Mouse (Mus musculus) inflammation-experienced regulatory T-cells, adult 6 months (primary cell): ENCODE data around the gene Gkap1. TPM values are rescaled to one million over a fixed set of nuclear protein-coding genes. Genes with fewer than 3 reads are reported as not detected.

ENCODE experiments used
- ATAC-seq: one replicate; pipeline ENCODE4 v1.8.0; 2017
- polyA plus RNA-seq, 3 experiments: library from polyadenylated mRNA; unstranded; fragments of 100-300 nt; shearing (Covaris generic); gene quantifications; one replicate each; pipeline ENCODE4 v1.2.1; 2017

Gene Gkap1
- 1 to 10 TPM in 1 of 3 experiments, under 1 TPM in 2; 0.38 to 1.1 (median 0.87) TPM for polyA plus RNA-seq

DNA sequence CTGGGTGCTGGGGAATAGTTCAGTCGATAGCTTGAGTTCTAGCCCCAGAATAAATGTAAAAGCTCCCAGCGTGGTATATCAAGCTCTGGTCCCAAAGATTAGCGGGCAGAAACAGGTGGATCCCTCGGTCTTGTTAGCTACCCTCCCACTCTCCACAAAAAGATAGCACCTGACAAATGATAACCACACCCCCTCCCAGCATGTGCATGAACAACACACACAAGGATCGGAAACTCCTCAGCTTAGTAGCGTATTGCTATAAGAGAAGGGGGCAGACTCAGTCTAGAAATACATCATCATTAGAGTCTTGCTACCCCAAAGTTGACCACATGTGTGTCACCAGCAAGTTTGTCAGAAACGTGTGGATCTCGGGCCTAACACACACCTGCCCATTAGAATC, at the start of gene Gkap1:
TSS of gene Gkap1 (minus strand) at position 101 of the 400 bp plus-strand sequence.
- ATAC-seq: no peak

GRCm38 (mm10) chr13:58317768-58318167, 42.3 kb upstream of the Gkap1 start:
- ATAC-seq: no peak

DNA sequence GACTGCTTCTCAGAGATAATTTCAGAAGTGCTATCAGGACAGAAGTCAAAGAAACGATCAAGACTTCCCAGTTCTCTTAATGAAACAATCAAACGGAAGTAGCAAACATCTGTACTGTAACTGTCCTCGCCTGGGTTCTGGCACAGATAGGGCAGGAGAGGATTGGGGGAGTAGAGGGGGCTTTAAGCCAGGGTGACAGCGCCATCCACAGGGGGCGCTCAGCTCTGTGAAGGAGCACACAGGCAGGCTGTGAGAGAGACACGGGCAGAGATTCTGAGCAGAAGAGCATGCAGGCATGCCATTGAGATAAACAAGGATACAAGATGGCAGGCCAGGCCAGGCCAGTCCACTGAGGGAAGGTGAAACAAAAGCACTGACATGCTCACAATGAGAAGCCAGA, 39.5 kb upstream of the Gkap1 start:
- no peak for ATAC-seq

DNA sequence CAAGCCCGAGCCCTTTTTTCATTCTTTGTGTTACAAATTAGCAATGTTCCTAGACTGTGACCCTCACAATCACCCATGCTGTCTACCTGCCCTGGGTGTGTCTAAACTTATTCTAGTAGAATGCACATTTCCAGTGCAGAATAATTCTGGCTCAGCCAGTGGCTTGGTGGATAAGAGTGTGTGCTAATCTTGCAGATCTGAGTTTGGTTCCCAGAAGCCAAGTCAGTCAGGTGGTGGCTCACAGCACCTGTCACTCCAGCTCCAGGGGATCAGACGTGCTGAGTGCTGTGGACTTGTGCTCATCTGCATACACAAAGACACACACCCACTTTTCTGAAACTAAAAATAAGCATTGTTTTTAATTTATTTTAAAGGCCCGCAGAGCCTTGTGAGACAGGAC, 38.3 kb upstream of the Gkap1 start:
- ATAC-seq: no peak

DNA sequence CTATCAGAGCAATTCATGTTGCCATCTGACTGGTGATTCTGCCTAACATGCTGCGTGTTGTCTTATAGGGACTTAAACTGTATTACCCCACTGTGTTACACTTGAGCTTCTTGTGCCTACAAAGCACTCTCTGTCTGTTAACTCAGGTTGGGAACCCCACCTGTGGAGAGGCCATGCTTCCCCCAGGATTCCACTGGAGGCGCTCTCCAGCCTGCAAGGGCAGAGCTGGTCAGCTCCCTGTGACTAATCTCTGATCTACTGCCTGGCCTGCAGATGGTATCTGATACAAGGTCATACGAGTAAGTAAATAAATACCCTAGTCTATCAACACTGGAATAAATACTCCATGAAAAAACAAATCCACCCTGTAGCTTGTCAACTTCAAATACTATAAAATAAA, 35.9 kb upstream of the Gkap1 start:
- ATAC-seq: no peak

GRCm38 (mm10) chr13:58309499-58309898, 34.0 kb upstream of the Gkap1 start:
- ATAC-seq: no peak

GRCm38 (mm10) chr13:58307453-58307852, 32.0 kb upstream of the Gkap1 start:
- ATAC-seq: no peak

- ATAC-seq: no peak
These were observed 29.7 kb upstream of the Gkap1 start for GRCm38 (mm10) chr13:58305230-58305629.

GRCm38 (mm10) chr13:58302421-58303145, 27.1 kb upstream of the Gkap1 start:
- ATAC-seq: no peak

- ATAC-seq: no peak
These were observed 26.5 kb upstream of the Gkap1 start for GRCm38 (mm10) chr13:58301961-58302360.

DNA sequence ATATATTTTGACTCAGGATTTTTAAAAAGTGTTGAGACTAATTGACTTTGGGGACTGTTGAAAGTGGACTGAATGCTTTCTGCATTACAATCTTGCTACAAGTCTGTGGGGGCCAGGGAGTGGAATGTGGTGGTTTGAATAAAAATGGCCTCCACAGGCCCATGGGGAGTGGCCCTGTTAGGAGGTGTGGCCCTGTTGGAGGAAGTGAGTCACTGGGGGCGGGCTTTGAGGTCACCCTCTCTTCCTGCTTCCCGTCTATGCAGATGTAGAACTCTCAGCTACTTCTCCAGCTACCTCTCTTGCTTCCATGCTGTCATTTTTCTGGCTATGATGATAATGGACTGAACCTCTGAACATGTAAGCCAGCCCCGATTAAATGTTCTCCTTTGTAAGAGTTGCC, 23.3 kb upstream of the Gkap1 start:
- no peak for ATAC-seq

- ATAC-seq: no peak
These were observed 20.1 kb upstream of the Gkap1 start for GRCm38 (mm10) chr13:58295582-58295981.

- no peak for ATAC-seq
These were observed 17.3 kb upstream of the Gkap1 start for GRCm38 (mm10) chr13:58292811-58293210.

GRCm38 (mm10) chr13:58289308-58289707, 13.8 kb upstream of the Gkap1 start:
- ATAC-seq: no peak

DNA sequence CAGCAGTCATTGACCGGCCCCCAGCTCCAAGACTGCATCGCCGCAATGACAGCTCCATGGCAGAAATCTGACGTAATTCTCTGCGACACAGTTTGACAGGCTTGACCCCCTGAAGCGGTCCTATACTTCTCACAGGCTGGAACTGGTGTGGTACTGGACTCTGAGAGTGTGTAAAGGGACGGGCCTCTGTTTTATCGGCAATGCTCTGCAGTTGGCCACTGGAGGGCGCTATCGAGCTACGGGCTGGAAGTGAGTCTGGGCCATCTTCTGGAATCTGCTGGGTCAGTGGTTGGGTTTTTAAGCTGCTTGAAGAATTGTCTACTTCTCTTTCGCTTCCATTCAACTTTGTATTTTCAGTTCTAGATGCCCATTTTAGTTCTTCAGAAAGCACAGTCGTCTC, 12.3 kb upstream of the Gkap1 start:
- ATAC-seq: peak; percentile 61

DNA sequence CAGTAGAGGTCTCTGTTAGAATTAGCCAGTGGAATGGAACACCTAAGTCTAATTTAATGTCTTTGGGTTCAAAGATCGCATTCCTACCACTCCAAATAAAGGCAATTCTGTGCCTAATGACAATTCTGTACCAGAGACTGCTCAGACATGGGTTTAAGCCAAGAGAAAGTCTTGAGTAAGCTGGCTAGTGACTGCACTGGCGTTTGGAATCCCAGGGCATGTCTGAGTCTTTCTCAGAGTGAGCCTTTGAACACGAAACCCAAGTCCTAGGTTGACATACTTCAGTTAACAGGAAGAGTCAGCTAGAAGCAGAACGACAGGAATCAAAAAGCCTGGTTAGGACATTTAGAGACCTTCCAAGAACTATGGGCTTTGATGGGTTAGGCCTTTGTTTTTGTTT, 8.0 kb upstream of the Gkap1 start:
- no peak for ATAC-seq

- ATAC-seq: no peak
These were observed 6.4 kb upstream of the Gkap1 start for GRCm38 (mm10) chr13:58281936-58282335.

GRCm38 (mm10) chr13:58280528-58280927, 5.0 kb upstream of the Gkap1 start:
- ATAC-seq: no peak

GRCm38 (mm10) chr13:58276256-58276655, 757 bp upstream of the Gkap1 start:
- no peak for ATAC-seq

DNA sequence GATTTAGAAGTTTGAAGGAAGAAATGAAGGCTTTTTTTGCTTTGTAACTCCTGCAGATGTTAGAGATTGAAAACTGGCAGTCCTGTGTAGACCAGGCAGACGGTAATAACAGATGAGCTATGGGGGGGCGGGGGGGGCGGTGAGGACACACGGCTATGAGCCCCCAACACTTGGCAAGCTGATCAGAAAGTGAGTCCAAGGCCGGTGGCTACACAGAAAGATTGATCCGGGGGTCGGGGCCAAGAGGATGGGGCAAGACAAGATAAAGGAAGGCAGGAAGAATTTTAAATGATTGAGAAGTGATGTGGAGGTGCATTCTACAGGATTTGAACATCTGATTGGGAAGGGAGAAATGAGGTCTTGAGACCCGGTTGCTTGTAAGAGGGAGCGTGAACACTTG, 423 bp downstream of the Gkap1 start:
- no peak for ATAC-seq

DNA sequence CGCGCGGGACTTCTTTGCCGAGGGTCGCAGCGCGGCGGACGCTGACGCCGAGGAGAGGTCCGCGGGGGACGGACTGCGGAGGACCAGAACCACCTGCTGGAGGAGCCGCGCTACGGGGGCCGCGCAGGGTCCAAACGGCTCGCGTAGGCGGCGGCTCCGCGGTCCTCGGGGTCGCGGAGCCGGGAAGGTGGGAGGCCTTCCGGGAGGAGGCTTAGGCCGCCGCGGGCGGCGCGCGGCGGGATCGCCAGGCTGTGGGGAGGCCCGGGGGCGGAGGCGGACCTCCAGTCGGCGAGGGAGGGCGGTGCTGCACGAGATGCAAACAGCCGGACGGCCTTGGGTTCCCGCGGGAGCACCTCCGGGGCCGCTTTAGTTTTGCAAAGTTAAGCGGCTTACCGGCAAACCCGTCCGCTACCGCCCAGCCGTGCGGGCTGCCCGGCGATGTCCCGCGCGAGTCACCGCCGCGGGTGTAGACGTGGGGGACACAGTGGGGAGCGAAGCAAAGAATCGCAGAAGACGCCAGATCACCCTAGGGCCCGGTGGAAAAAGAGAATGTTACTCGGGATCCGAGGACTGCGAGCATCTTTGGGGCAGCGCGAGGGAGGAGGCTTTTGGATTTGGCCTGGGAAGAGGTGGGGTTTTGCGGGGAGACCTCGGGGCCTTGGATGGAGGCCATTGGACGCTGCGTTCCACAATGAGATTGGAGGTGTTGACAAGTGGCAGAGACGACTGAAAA, 1.1 kb downstream of the Gkap1 start:
- ATAC-seq: peak; percentile 46

- ATAC-seq: peak; percentile 27
These were observed 1.9 kb downstream of the Gkap1 start for GRCm38 (mm10) chr13:58273411-58274258.

GRCm38 (mm10) chr13:58266864-58267263, 8.6 kb downstream of the Gkap1 start:
- ATAC-seq: no peak
